Mouse (Mus musculus): ENCODE results near the gene Ift20.
A peak's percentile ranks its signal among the peaks of the same experiment; 100 is the strongest.
"Not testable (repeated sequence)": the region's sequence is repeated elsewhere in the genome, so short reads cannot be mapped to it uniquely, and the experiment has no call there.

Gene Ift20

GRCm38 (mm10) chr11:78566775-78567174, 30.6 kb downstream of the Ift20 start:
- DNase-seq (ENCODE audit: low read depth, low spot score): no peak

GRCm38 (mm10) chr11:78567614-78568013, 31.5 kb downstream of the Ift20 start:
- DNase-seq (ENCODE audit: low read depth, low spot score): no peak

- no peak for DNase-seq (ENCODE audit: low read depth, low spot score)
These were observed 32.7 kb downstream of the Ift20 start for GRCm38 (mm10) chr11:78568827-78569226.

GRCm38 (mm10) chr11:78569806-78570205, 33.6 kb downstream of the Ift20 start:
- no peak for DNase-seq (ENCODE audit: low read depth, low spot score)

GRCm38 (mm10) chr11:78571441-78571840, 35.3 kb downstream of the Ift20 start:
- no peak for DNase-seq (ENCODE audit: low read depth, low spot score)

GRCm38 (mm10) chr11:78571854-78572253, 35.7 kb downstream of the Ift20 start:
- no peak for DNase-seq (ENCODE audit: low read depth, low spot score)

GRCm38 (mm10) chr11:78574031-78574430, 37.9 kb downstream of the Ift20 start:
- DNase-seq (ENCODE audit: low read depth, low spot score): not testable (repeated sequence)

GRCm38 (mm10) chr11:78574536-78574935, 38.4 kb downstream of the Ift20 start:
- DNase-seq (ENCODE audit: low read depth, low spot score): no peak

GRCm38 (mm10) chr11:78574975-78575374, 38.8 kb downstream of the Ift20 start:
- no peak for DNase-seq (ENCODE audit: low read depth, low spot score)

- DNase-seq (ENCODE audit: low read depth, low spot score): no peak
These were observed 46.7 kb downstream of the Ift20 start for GRCm38 (mm10) chr11:78582848-78583247.

- DNase-seq (ENCODE audit: low read depth, low spot score): peak; percentile 58
These were observed 49.9 kb downstream of the Ift20 start for GRCm38 (mm10) chr11:78586099-78586498.

- DNase-seq (ENCODE audit: low read depth, low spot score): not testable (repeated sequence)
These were observed 51.5 kb downstream of the Ift20 start for GRCm38 (mm10) chr11:78587677-78588076.

Measured in ZHBTc4 (cell line).